Mouse (Mus musculus) heart, embryonic 10.5 days (tissue): ENCODE data around the gene Vmn2r5. TPM values are rescaled to one million over a fixed set of nuclear protein-coding genes. Genes with fewer than 3 reads are reported as not detected.
"Not testable (repeated sequence)": the region's sequence is repeated elsewhere in the genome, so short reads cannot be mapped to it uniquely, and the experiment has no call there.

Experiments used
- DNase-seq: peaks from one replicate; pipeline ENCODE4 v3.0.0-alpha.2; 2017; ENCODE audit warnings: low spot score
- H3K27ac ChIP-seq: fragments of 300-500 bp; sonication (generic); 2 replicates; pipeline ENCODE4 v1.5.1; 2016; ENCODE audit warnings: mild to moderate bottlenecking
- H3K27me3 ChIP-seq: fragments of 300-500 bp; sonication (generic); 2 replicates; pipeline ENCODE4 v1.6.1; 2016; ENCODE audit warnings: mild to moderate bottlenecking; ENCODE audit not compliant: poor library complexity, insufficient read depth, severe bottlenecking
- H3K36me3 ChIP-seq: fragments of 300-500 bp; sonication (generic); 2 replicates; pipeline ENCODE4 v1.6.1; 2016; ENCODE audit warnings: mild to moderate bottlenecking, moderate library complexity
- H3K4me1 ChIP-seq: fragments of 300-500 bp; sonication (generic); 2 replicates; pipeline ENCODE4 v1.6.1; 2016; ENCODE audit warnings: mild to moderate bottlenecking
- H3K4me3 ChIP-seq: fragments of 300-500 bp; sonication (generic); 2 replicates; pipeline ENCODE4 v1.5.1; 2016; ENCODE audit warnings: mild to moderate bottlenecking, moderate library complexity
- H3K9me3 ChIP-seq: fragments of 300-500 bp; sonication (generic); 2 replicates; pipeline ENCODE4 v1.6.1; 2016; ENCODE audit warnings: mild to moderate bottlenecking, moderate library complexity
- WGBS: fragments of 180-500 bp; shearing (Covaris S2); methylation state at CpG from one replicate; pipeline ENCODE4 v1.1.7; 2016; 5-methylcytosine and 5-hydroxymethylcytosine counted together
- polyA plus RNA-seq: library from polyadenylated mRNA; unstranded; fragments of >200 nt; fragmentation: Nextera tagmentation; extraction: Ambion mirVana; gene quantifications from 2 replicates; pipeline ENCODE4 v1.2.1, GENCODE M21; 2016

The Vmn2r5 gene
- polyA plus RNA-seq = not detected in 2 replicates

DNA sequence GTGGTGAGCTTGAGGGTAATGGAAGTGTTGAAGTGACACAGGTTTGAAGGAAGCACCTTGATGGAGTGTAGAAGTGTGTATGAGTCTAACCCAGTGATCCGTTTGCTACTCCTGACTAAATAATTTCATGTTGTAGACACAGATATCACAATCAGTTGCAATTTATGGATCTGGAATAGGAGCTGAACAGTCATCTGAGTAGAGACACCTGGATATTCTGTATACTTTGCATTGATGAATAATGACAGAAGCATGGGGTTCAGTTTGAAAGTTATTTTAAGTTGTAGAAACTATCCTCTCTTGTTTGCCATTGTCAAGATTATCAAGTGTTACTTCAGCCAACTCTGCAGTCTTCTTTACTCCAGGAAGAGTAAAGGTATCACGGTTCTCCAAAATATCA, at the start of gene Vmn2r5:
Gene Vmn2r5, minus strand, starts transcription at position 101 of the 400 bp plus-strand sequence.
- H3K27me3 ChIP-seq, H3K9me3 ChIP-seq: not testable (repeated sequence)
- 88% methylated on average over 1 of the region's 2 CpGs for WGBS

DNA sequence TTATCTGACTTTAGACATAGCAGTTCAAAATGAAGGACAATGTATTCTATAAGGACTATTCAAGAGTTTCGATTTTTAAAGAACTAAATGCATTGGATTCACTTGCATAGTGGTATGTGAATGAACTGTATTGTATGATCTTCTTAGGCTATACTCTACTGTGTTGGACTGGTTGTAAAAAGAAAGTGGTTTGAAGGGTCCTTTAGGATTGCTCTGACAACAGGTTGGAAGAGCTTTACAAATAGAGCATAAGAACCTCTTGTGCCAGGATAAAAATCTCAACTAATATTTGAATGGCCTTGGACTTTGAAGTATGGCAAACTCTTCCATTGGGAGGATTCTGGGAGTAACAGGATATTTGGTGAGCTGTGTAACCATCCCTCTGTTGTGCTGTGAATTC, 13.9 kb upstream of the Vmn2r5 start:
- 66% methylated on average over 1 of the region's 1 CpGs for WGBS
- not testable (repeated sequence) for H3K27ac ChIP-seq, DNase-seq, H3K9me3 ChIP-seq, H3K27me3 ChIP-seq, H3K4me3 ChIP-seq, H3K36me3 ChIP-seq, H3K4me1 ChIP-seq

More for the DNA sequence above, at the start of gene Vmn2r5:
- H3K27ac ChIP-seq, DNase-seq, H3K36me3 ChIP-seq, H3K4me3 ChIP-seq, H3K4me1 ChIP-seq: not testable (repeated sequence)

Other genes with a start within 250 kb of the Vmn2r5 start
- gene Vmn2r3, start 220.1 kb downstream of the Vmn2r5 start, polyA plus RNA-seq = not detected in 2 replicates
- gene Vmn2r4, start 94.5 kb downstream of the Vmn2r5 start, polyA plus RNA-seq = not detected in 2 replicates
- gene Vmn2r6, start 56.0 kb upstream of the Vmn2r5 start, polyA plus RNA-seq = not detected in 2 replicates